Mouse (Mus musculus) MEL (cell line): ENCODE results near the gene Styk1. TPM values are rescaled to one million over a fixed set of nuclear protein-coding genes. Genes with fewer than 3 reads are reported as not detected.

Source experiments
- DNase-seq: peaks from one replicate; pipeline ENCODE4 v3.0.0; 2011; ENCODE audit warnings: low read depth, low spot score
- H3K27ac ChIP-seq: 2 replicates; pipeline ENCODE4 v1.5.1; 2012; ENCODE audit warnings: low read depth, mild to moderate bottlenecking, control low read depth, low read length, moderate library complexity; ENCODE audit not compliant: control insufficient read depth
- H3K27me3 ChIP-seq, 2 experiments: fragments of 150-350 bp in 1 of 2; sonication (generic) in 1 of 2; 2 replicates each; pipeline ENCODE4 v1.6.1; 2012; ENCODE audit warnings: low read length in 2 of 2, mild to moderate bottlenecking in 2 of 2, improper control_type of control experiment in 1 of 2, moderate library complexity in 1 of 2; ENCODE audit not compliant: insufficient read depth in 2 of 2, control insufficient read depth in 1 of 2
- H3K36me3 ChIP-seq, 2 experiments: 2 replicates each; pipeline ENCODE4 v1.6.1; 2012 to 2014; ENCODE audit warnings: low read length in 2 of 2, improper control_type of control experiment in 1 of 2, inconsistent platforms in 1 of 2, mild to moderate bottlenecking in 1 of 2; ENCODE audit not compliant: insufficient read depth in 2 of 2, control insufficient read depth in 1 of 2
- H3K4me1 ChIP-seq, 2 experiments: fragments of 150-350 bp in 1 of 2; sonication (generic) in 1 of 2; 2 replicates each; pipeline ENCODE4 v1.6.1; 2012; ENCODE audit warnings: low read length in 2 of 2, improper control_type of control experiment in 1 of 2, mild to moderate bottlenecking in 1 of 2; ENCODE audit not compliant: insufficient read depth in 2 of 2, control insufficient read depth in 1 of 2
- H3K4me3 ChIP-seq, 2 experiments: fragments of 150-350 bp in 1 of 2; sonication (generic) in 1 of 2; 2 replicates each; pipeline ENCODE4 v1.5.1; 2012; ENCODE audit warnings: low read depth in 2 of 2, low read length in 2 of 2, mild to moderate bottlenecking in 2 of 2, moderate library complexity in 2 of 2, control low read depth in 1 of 2, improper control_type of control experiment in 1 of 2; ENCODE audit not compliant: control insufficient read depth in 1 of 2, insufficient read depth in 1 of 2
- H3K79me2 ChIP-seq: 2 replicates; pipeline ENCODE4 v1.6.1; 2012; ENCODE audit warnings: mild to moderate bottlenecking, low read length, moderate library complexity; ENCODE audit not compliant: control insufficient read depth, poor library complexity, insufficient read depth
- H3K9ac ChIP-seq: 2 replicates; pipeline ENCODE4 v1.6.1; 2012; ENCODE audit warnings: low read depth, mild to moderate bottlenecking, control low read depth, low read length, moderate library complexity; ENCODE audit not compliant: control insufficient read depth, poor library complexity, severe bottlenecking
- H3K9me3 ChIP-seq: fragments of 150-350 bp; sonication (generic); replicated peaks from 2 replicates; pipeline ENCODE4 v1.6.1; 2012; ENCODE audit warnings: mild to moderate bottlenecking, low read length, improper control_type of control experiment, moderate library complexity; ENCODE audit not compliant: insufficient read depth
- CHD1 ChIP-seq: IDR thresholded peaks from 2 replicates; pipeline ENCODE4 v1.6.1; 2012; ENCODE audit warnings: low read depth, mild to moderate bottlenecking, inconsistent platforms, low read length, improper control_type of control experiment
- CTCF ChIP-seq, 3 experiments: IDR thresholded peaks in 2 of 3; conservative IDR thresholded peaks in 1 of 3; 2 replicates each; pipeline ENCODE4 v1.5.1; 2011 to 2012; ENCODE audit warnings: low read length in 3 of 3, low read depth in 2 of 3, mild to moderate bottlenecking in 2 of 3, improper control_type of control experiment in 1 of 3, inconsistent platforms in 1 of 3, mixed read lengths in 1 of 3, moderate library complexity in 1 of 3; ENCODE audit not compliant: control insufficient read depth in 1 of 3, insufficient read depth in 1 of 3, poor library complexity in 1 of 3, severe bottlenecking in 1 of 3
- ELF1 ChIP-seq: IDR thresholded peaks from 2 replicates; pipeline ENCODE4 v1.6.1; 2014; ENCODE audit warnings: low read depth, mild to moderate bottlenecking, inconsistent platforms, low read length, improper control_type of control experiment, moderate library complexity
- ETS1 ChIP-seq: IDR thresholded peaks from 2 replicates; pipeline ENCODE4 v1.6.1; 2012; ENCODE audit warnings: low read depth, mild to moderate bottlenecking, inconsistent platforms, low read length, improper control_type of control experiment, moderate library complexity
- HCFC1 ChIP-seq: IDR thresholded peaks from 2 replicates; pipeline ENCODE4 v1.6.1; 2012; ENCODE audit warnings: low read depth, mild to moderate bottlenecking, inconsistent platforms, low read length, improper control_type of control experiment, moderate library complexity
- JUND ChIP-seq: IDR thresholded peaks from 2 replicates; pipeline ENCODE4 v1.6.1; 2011; ENCODE audit warnings: low read depth, mild to moderate bottlenecking, improper control_type of control experiment, low read length
- KAT2A ChIP-seq: conservative IDR thresholded peaks from 2 replicates; pipeline ENCODE4 v1.6.1; 2012; ENCODE audit warnings: low read depth, low read length, improper control_type of control experiment, inconsistent platforms
- MAFK ChIP-seq: IDR thresholded peaks from 2 replicates; pipeline ENCODE4 v1.6.1; 2011; ENCODE audit warnings: low read depth, mild to moderate bottlenecking, low read length, improper control_type of control experiment, borderline replicate concordance
- MAX ChIP-seq: IDR thresholded peaks from 2 replicates; pipeline ENCODE4 v1.6.1; 2011; ENCODE audit warnings: low read length, improper control_type of control experiment
- MXI1 ChIP-seq: IDR thresholded peaks from 2 replicates; pipeline ENCODE4 v1.6.1; 2011; ENCODE audit warnings: mild to moderate bottlenecking, low read depth, low read length, improper control_type of control experiment
- MYB ChIP-seq: IDR thresholded peaks from 2 replicates; pipeline ENCODE4 v1.6.1; 2011; ENCODE audit warnings: mild to moderate bottlenecking, low read depth, low read length, improper control_type of control experiment
- MYC ChIP-seq: IDR thresholded peaks from 2 replicates; pipeline ENCODE4 v1.6.1; 2011; ENCODE audit warnings: low read depth, mild to moderate bottlenecking, low read length, improper control_type of control experiment, moderate library complexity
- NELFE ChIP-seq: IDR thresholded peaks from 2 replicates; pipeline ENCODE4 v1.6.1; 2011; ENCODE audit warnings: low read depth, low read length, improper control_type of control experiment
- NRF1 ChIP-seq: IDR thresholded peaks from 2 replicates; pipeline ENCODE4 v1.6.1; 2014; ENCODE audit warnings: low read depth, mild to moderate bottlenecking, inconsistent platforms, low read length, improper control_type of control experiment, moderate library complexity; ENCODE audit not compliant: poor library complexity, insufficient read depth, severe bottlenecking
- POLR2AphosphoS2 ChIP-seq: IDR thresholded peaks from 2 replicates; pipeline ENCODE4 v1.6.1; 2011; ENCODE audit warnings: low read length, improper control_type of control experiment
- POLR2AphosphoS5 ChIP-seq: IDR thresholded peaks from 2 replicates; pipeline ENCODE4 v1.6.1; 2012; ENCODE audit warnings: low read depth, borderline replicate concordance, mild to moderate bottlenecking, inconsistent platforms, low read length, moderate library complexity, mixed read lengths
- RAD21 ChIP-seq: IDR thresholded peaks from 2 replicates; pipeline ENCODE4 v1.6.1; 2011; ENCODE audit warnings: mild to moderate bottlenecking, low read depth, low read length, improper control_type of control experiment
- RCOR1 ChIP-seq: IDR thresholded peaks from 2 replicates; pipeline ENCODE4 v1.6.1; 2012; ENCODE audit warnings: low read depth, mild to moderate bottlenecking, inconsistent platforms, low read length, improper control_type of control experiment
- SIN3A ChIP-seq: IDR thresholded peaks from 2 replicates; pipeline ENCODE4 v1.6.1; 2012; ENCODE audit warnings: low read length, improper control_type of control experiment, inconsistent platforms
- TBP ChIP-seq: IDR thresholded peaks from 2 replicates; pipeline ENCODE4 v1.8.0; 2011; ENCODE audit warnings: low read depth, low read length, improper control_type of control experiment
- USF1 ChIP-seq: IDR thresholded peaks from 2 replicates; pipeline ENCODE4 v1.6.1; 2014; ENCODE audit warnings: low read depth, mild to moderate bottlenecking, inconsistent platforms, low read length, improper control_type of control experiment, moderate library complexity
- polyA plus RNA-seq, 2 experiments: library from polyadenylated mRNA; stranded (reverse) in 1 of 2; unstranded in 1 of 2; fragments of >175 nt in 1 of 2; fragments of >200 nt in 1 of 2; gene quantifications; 2 replicates each; pipeline versions ENCODE4 v1.2.1 to v1.2.4; 2012; ENCODE audit warnings: low replicate concordance in 2 of 2, low read depth in 1 of 2; ENCODE audit not compliant: insufficient read length in 2 of 2, insufficient read depth in 1 of 2, missing spikeins in 1 of 2
- total RNA-seq: library from RNA; depleted of rRNA; stranded (reverse); fragments of 300-350 nt; gene quantifications from 2 replicates; pipeline ENCODE4 v1.2.3, GENCODE M21; 2012

Styk1 gene
- total and polyA plus RNA-seq, 3 experiments = 0.11 to 0.12 TPM; not detected in 1

DNA sequence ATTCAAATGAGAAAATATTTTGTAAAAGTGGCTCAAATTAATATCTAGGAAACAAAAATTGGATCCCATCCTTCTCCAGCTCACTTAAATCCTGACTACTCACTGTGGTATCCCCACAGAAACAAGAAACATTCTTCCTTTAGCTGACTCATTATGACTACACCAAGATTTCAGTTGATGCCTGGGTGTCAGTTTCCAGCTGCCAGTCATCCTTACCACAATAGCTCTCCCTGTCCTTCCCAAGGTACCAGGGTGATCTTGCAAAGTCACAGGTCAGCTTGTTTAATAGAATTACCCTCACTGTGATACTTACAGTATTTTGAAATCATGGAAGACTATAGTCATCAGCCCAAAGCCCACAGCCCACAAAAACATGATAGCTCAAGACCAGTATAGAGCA lies 54.9 kb downstream of the Styk1 start:
- Histone ChIP-seq H3K9me3 (no peaks in the 10 kb centered on the region), H3K27ac (no peak overlapping the region), H3K79me2 (no peaks in the 10 kb centered on the region), H3K27me3 (no peaks in the 10 kb centered on the region; a peak in 1 of 4 replicates), H3K9ac (no peak overlapping the region), H3K36me3 (peaks cover 0 to 9% of the 10 kb centered on the region in 2 experiments; a peak in 2 of 4 replicates), H3K4me3 (no peak overlapping the region), H3K4me1 (peaks cover 0 to 2% of the 10 kb centered on the region in 2 experiments; a peak in 2 of 4 replicates)
- peak; percentile 21 for DNase-seq
- TF ChIP-seq CHD1 = no peak

DNA sequence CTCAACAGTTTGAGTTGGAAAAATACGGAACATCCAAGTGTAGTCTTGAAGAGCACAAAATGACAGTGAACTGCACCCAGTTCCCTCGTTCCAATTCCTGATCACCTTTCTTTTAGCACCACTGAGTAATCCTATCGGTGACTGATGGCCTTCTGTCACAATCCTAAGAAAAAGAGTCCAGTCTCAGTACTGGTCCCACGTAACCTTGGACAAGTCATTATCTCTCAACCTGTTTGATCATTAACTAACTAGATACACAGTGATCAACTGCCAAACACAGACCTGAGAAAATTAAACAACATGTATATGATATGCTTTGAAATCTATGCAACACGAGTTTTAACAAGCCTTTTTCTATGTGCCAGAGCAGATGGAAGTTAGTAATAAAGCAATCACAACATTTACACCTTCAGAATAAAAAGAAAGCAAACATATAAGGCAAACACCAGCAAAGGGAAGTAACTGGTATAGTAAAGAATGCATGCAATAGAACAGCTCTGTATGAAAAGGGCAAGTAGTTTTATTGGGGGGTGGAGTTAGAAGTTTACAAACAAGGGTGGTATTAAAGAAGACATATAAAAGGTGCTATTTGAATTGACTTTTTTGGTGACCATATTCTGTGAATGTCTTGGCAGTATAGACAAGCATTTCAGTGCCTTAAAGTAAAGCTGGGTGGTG lies 58.8 kb downstream of the Styk1 start:
- Histone ChIP-seq H3K9me3 (no peaks in the 10 kb centered on the region), H3K79me2 (peaks cover 14% of the 10 kb centered on the region), H3K4me1 (peaks cover 0 to 2% of the 10 kb centered on the region in 2 experiments; a peak in 3 of 4 replicates), H3K27ac (no peak overlapping the region), H3K36me3 (peaks cover 0 to 22% of the 10 kb centered on the region in 2 experiments; a peak in 2 of 4 replicates), H3K9ac (no peak overlapping the region), H3K27me3 (no peaks in the 10 kb centered on the region), H3K4me3 (no peak overlapping the region)
- DNase-seq = peak; percentile 8
- TF ChIP-seq NELFE (no peak), CTCF (IDR thresholded peaks at IDR 0.05 in 2 of 3, conservative IDR thresholded peaks at IDR 0.05 in 1 of 3; ENCODE audit: control insufficient read depth in 1 of 3, insufficient read depth in 1 of 3, low read depth in 2 of 3, low read length in 3 of 3, poor library complexity in 1 of 3, severe bottlenecking in 1 of 3) (no peak), CHD1 (no peak), RAD21 (no peak), MAFK (no peak), KAT2A (no peak), JUND (no peak)

DNA sequence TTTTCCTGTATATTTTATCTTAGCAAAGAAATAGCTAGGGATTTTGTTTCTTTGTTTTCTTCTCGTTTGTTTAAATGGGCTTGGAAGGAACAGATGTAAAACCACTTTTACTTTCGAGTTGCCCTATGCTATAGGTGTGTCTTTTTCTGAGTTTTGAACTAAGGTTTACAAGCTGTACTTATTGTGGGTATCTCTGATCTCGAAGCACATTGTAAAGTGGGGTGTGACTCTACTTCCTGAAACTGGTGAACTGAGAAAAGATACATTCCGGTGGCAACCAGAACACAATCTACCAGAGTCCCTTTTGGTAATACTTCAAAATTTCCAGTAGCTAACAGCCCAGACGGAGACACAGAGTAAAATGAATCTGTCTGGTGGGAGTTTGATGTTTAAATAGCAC lies 59.5 kb downstream of the Styk1 start:
- H3K9me3 ChIP-seq = no peaks in the 10 kb centered on the region
- peak overlapping the region in 1 of 2 experiments; percentile 73; a peak in 2 of 4 replicates for H3K4me3 ChIP-seq
- peak; percentile 63 for DNase-seq
- H3K4me1 ChIP-seq = peaks cover 0 to 2% of the 10 kb centered on the region in 2 experiments; a peak in 3 of 4 replicates
- H3K79me2 ChIP-seq = peaks cover 14% of the 10 kb centered on the region
- H3K27ac ChIP-seq = no peak overlapping the region; the same call in 1 of the 2 replicates
- H3K27me3 ChIP-seq = no peaks in the 10 kb centered on the region
- H3K9ac ChIP-seq = peak overlapping the region; percentile 82
- peaks cover 0 to 22% of the 10 kb centered on the region in 2 experiments; a peak in 2 of 4 replicates for H3K36me3 ChIP-seq
- TF ChIP-seq ELF1 (peak; percentile 58; the same call in 1 of the 2 replicates), MAX (no peak), TBP (no peak; the same call in 1 of the 2 replicates), HCFC1 (no peak), NRF1 (no peak), ETS1 (no peak), POLR2AphosphoS5 (no peak), MYB (no peak), MYC (0 out of 2 replicates have a peak, but pooled peaks have one; percentile 35), USF1 (no peak), SIN3A (peak; percentile 56; the same call in 1 of the 2 replicates), RCOR1 (no peak), POLR2AphosphoS2 (no peak), MXI1 (peak; percentile 50; the same call in 1 of the 2 replicates), KAT2A (no peak)
